16 mouse cellular contexts compared by ENCODE assay signal in the genomic region with DNA sequence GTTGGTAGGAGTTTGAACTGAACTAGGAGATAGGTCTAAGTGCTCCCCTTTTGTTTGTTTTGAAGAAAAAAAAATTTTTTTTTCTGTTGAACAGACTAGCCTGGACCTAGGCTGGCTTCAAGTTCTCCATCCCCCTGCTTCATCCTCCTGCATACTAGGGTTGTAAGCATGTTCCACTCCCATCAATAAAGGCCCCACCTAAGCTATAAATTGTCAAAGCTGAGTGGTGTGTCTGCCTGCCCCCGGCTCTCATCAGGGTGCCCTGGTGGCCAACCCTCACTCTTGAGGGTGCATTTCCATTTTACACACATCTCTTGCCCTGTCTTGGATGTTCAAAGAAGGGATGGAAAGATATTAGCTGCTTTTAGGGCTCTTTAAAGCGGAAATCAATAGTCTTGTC. TPM values are rescaled to one million over a fixed set of nuclear protein-coding genes. Genes with fewer than 3 reads are reported as not detected.
A peak's percentile ranks its signal among the peaks of the same experiment; 100 is the strongest.
DNase-seq lines count a peak whose midpoint lies in the region; ATAC-seq and TF ChIP-seq lines count a peak whose summit lies in the region.
"Had no signal": no experiment of that assay in that cellular context is flagged by ENCODE, and none has a peak within 500 bp of the region (broad histone marks: within the 10 kb centered on the region; RNA-seq: fewer than 3 reads in every experiment).

No protein-coding gene starts in this region.

- WGBS in hindbrain, embryonic 10.5 days = 44% methylated on average over 2 of the region's 2 CpGs
- 65% methylated on average over 2 of the region's 2 CpGs for WGBS in hindbrain, postnatal 0 days
- 41% methylated on average over 2 of the region's 2 CpGs for WGBS in embryonic facial prominence, embryonic 12.5 days
- WGBS in midbrain, embryonic 10.5 days = 10% methylated on average over 2 of the region's 2 CpGs
- 81% methylated on average over 2 of the region's 2 CpGs for WGBS in cerebellum, adult 2 months

- no peak overlapping the region for H3K4me2 ChIP-seq in hindbrain, postnatal 0 days (ENCODE audit: low read depth, low read length)
- H3K4me2 ChIP-seq in embryonic facial prominence, embryonic 12.5 days (replicated peaks) = no peak overlapping the region
- H3K4me2 ChIP-seq: lung, embryonic 14.5 days had no signal

- peak overlapping the region; percentile 82 for H3K27ac ChIP-seq in hindbrain, embryonic 10.5 days
- no peak overlapping the region for H3K27ac ChIP-seq in hindbrain, postnatal 0 days
- H3K27ac ChIP-seq in embryonic facial prominence, embryonic 12.5 days = peak overlapping the region; percentile 54; the same call in 1 of the 2 replicates
- H3K27ac ChIP-seq in midbrain, embryonic 10.5 days (replicated peaks) = peak overlapping the region; percentile 80
- no peak overlapping the region for H3K27ac ChIP-seq in cerebellum, adult 2 months (ENCODE audit: insufficient read depth, low read length)

- H3K27me3 ChIP-seq in hindbrain, embryonic 10.5 days (ENCODE audit: insufficient read depth, poor library complexity, severe bottlenecking) = no peaks in the 10 kb centered on the region
- H3K27me3 ChIP-seq in hindbrain, postnatal 0 days (ENCODE audit: insufficient read depth, low read length) = no peaks in the 10 kb centered on the region
- no peaks in the 10 kb centered on the region for H3K27me3 ChIP-seq in E14TG2a.4 (ENCODE audit: insufficient read depth, low read length)
- H3K27me3 ChIP-seq in embryonic facial prominence, embryonic 12.5 days = no peaks in the 10 kb centered on the region
- H3K27me3 ChIP-seq in midbrain, embryonic 10.5 days (ENCODE audit: low read depth, poor library complexity, severe bottlenecking) = no peaks in the 10 kb centered on the region
- no peaks in the 10 kb centered on the region for H3K27me3 ChIP-seq in cerebellum, adult 2 months (ENCODE audit: control insufficient read depth, insufficient read depth, low read length)

- no peaks in the 10 kb centered on the region for H3K9me3 ChIP-seq in hindbrain, embryonic 10.5 days
- H3K9me3 ChIP-seq in hindbrain, postnatal 0 days (ENCODE audit: low read length) = no peaks in the 10 kb centered on the region
- no peaks in the 10 kb centered on the region for H3K9me3 ChIP-seq in E14TG2a.4 (ENCODE audit: low read length)
- no peaks in the 10 kb centered on the region for H3K9me3 ChIP-seq in embryonic facial prominence, embryonic 12.5 days
- H3K9me3 ChIP-seq in midbrain, embryonic 10.5 days (replicated peaks) = no peaks in the 10 kb centered on the region

- TF ChIP-seq CTCF in hindbrain, postnatal 0 days (IDR thresholded peaks at IDR 0.05; ENCODE audit: low read depth) = no peak
- TF ChIP-seq CTCF in E14TG2a.4 (conservative IDR thresholded peaks at IDR 0.05; ENCODE audit: low read length) = no peak
- TF ChIP-seq CTCF in cerebellum, adult 2 months (IDR thresholded peaks at IDR 0.05; ENCODE audit: borderline replicate concordance, insufficient read depth, low read depth, low read length) = no peak

- H3K4me1 ChIP-seq in hindbrain, embryonic 10.5 days (replicated peaks) = peaks cover 72% of the 10 kb centered on the region
- peaks cover 9% of the 10 kb centered on the region; the same call in 1 of the 2 replicates for H3K4me1 ChIP-seq in hindbrain, postnatal 0 days (ENCODE audit: insufficient read depth, low read length)
- peaks cover 66% of the 10 kb centered on the region for H3K4me1 ChIP-seq in E14TG2a.4 (replicated peaks; ENCODE audit: low read depth, low read length)
- H3K4me1 ChIP-seq in embryonic facial prominence, embryonic 12.5 days = peaks cover 24% of the 10 kb centered on the region
- H3K4me1 ChIP-seq in midbrain, embryonic 10.5 days = peaks cover 80% of the 10 kb centered on the region
- H3K4me1 ChIP-seq in cerebellum, adult 2 months (ENCODE audit: control insufficient read depth, insufficient read depth, low read length) = peaks cover 36% of the 10 kb centered on the region

- TF ChIP-seq POLR2A in cerebellum, adult 2 months (IDR thresholded peaks at IDR 0.05; ENCODE audit: borderline replicate concordance, insufficient read depth, low read length) = no peak

- H3K9ac ChIP-seq in hindbrain, postnatal 0 days (replicated peaks; ENCODE audit: low read length) = no peak overlapping the region; the same call in 1 of the 2 replicates
- H3K9ac ChIP-seq in embryonic facial prominence, embryonic 12.5 days = no peak overlapping the region
- H3K9ac ChIP-seq: lung, embryonic 14.5 days had no signal

- peaks cover 61% of the 10 kb centered on the region for H3K36me3 ChIP-seq in hindbrain, embryonic 10.5 days
- H3K36me3 ChIP-seq in hindbrain, postnatal 0 days (ENCODE audit: insufficient read depth, low read length) = no peaks in the 10 kb centered on the region
- H3K36me3 ChIP-seq in E14TG2a.4 (ENCODE audit: insufficient read depth, low read length) = no peaks in the 10 kb centered on the region
- no peaks in the 10 kb centered on the region; the same call in 1 of the 2 replicates for H3K36me3 ChIP-seq in embryonic facial prominence, embryonic 12.5 days
- peaks cover 65% of the 10 kb centered on the region for H3K36me3 ChIP-seq in midbrain, embryonic 10.5 days

- no peak for DNase-seq in hindbrain, embryonic 10.5 days (ENCODE audit: low spot score)
- no peak for DNase-seq in hindbrain, postnatal 0 days (ENCODE audit: low spot score)
- no peak for DNase-seq in midbrain, embryonic 10.5 days (ENCODE audit: low spot score)
- no peak for DNase-seq in cerebellum, adult 2 months
- no peak for DNase-seq in adipocyte (ENCODE audit: low spot score)
- no peak for DNase-seq in ovary, postnatal 10 days (ENCODE audit: low spot score)
- DNase-seq: heart, adult 18-20 months; lung, embryonic 14.5 days had no signal

- no peak for ATAC-seq in hindbrain, postnatal 0 days
- no peak for ATAC-seq in embryonic facial prominence, embryonic 12.5 days (ENCODE audit: insufficient number of reproducible peaks, insufficient read depth, low FRiP score, low TSS enrichment)
- ATAC-seq: CD4-positive, CD25-positive, alpha-beta regulatory T cell, adult 4 months had no signal

- no peak overlapping the region for H3K4me3 ChIP-seq in hindbrain, embryonic 10.5 days
- no peak overlapping the region for H3K4me3 ChIP-seq in hindbrain, postnatal 0 days (ENCODE audit: low read length)
- H3K4me3 ChIP-seq in E14TG2a.4 (replicated peaks; ENCODE audit: low read length) = 0 out of 2 replicates have a peak overlapping the region, but pooled peaks have one; percentile 17
- H3K4me3 ChIP-seq in embryonic facial prominence, embryonic 12.5 days = no peak overlapping the region
- peak overlapping the region; percentile 21; the same call in 1 of the 2 replicates for H3K4me3 ChIP-seq in midbrain, embryonic 10.5 days
- H3K4me3 ChIP-seq in cerebellum, adult 2 months (replicated peaks; ENCODE audit: insufficient read depth, low read depth, low read length) = no peak overlapping the region

RNA-seq across cellular contexts. Expression of gene 4933415A04Rik, which starts 21.4 kb away (rescaled TPM):
- polyA plus RNA-seq in hindbrain, embryonic 10.5 days (2016; fragmentation: Nextera tagmentation; extraction: Ambion mirVana) = 10.4 and 12.8 TPM in 2 replicates
- 0.14 and 0.99 TPM in 2 replicates for total RNA-seq in hindbrain, postnatal 0 days (2014; rRNA removed)
- polyA plus RNA-seq in hindbrain, postnatal 0 days (2015; fragmentation: Nextera tagmentation; extraction: Ambion mirVana) = 2.6 and 2.9 TPM in 2 replicates
- polyA plus RNA-seq in embryonic facial prominence, embryonic 12.5 days (2016; fragmentation: Nextera tagmentation; extraction: Ambion mirVana) = 5.6 and 5.9 TPM in 2 replicates
- polyA plus RNA-seq in midbrain, embryonic 10.5 days (2016; fragmentation: Nextera tagmentation; extraction: Ambion mirVana) = 12.1 and 14.2 TPM in 2 replicates
- 1.5 and 1.6 TPM in 2 replicates for polyA plus RNA-seq in cerebellum, adult 2 months (2012; rRNA removed)
- total RNA-seq: liver, adult 2 months; megakaryocyte, adult 5-6 weeks had no signal
- polyA plus RNA-seq: CD4-positive, CD25-positive, alpha-beta regulatory T cell, adult 4 months; liver, adult 2 months had no signal

RNA-seq across cellular contexts. Expression of gene Fabp6, which starts 35.9 kb away (rescaled TPM):
- polyA plus RNA-seq in hindbrain, embryonic 10.5 days (2016; fragmentation: Nextera tagmentation; extraction: Ambion mirVana) = not detected in 2 replicates
- not detected in 2 replicates for total RNA-seq in hindbrain, postnatal 0 days (2014; rRNA removed)
- not detected in 2 replicates for polyA plus RNA-seq in hindbrain, postnatal 0 days (2015; fragmentation: Nextera tagmentation; extraction: Ambion mirVana)
- polyA plus RNA-seq in embryonic facial prominence, embryonic 12.5 days (2016; fragmentation: Nextera tagmentation; extraction: Ambion mirVana) = not detected in 2 replicates
- polyA plus RNA-seq in midbrain, embryonic 10.5 days (2016; fragmentation: Nextera tagmentation; extraction: Ambion mirVana) = not detected in 2 replicates
- not detected in 2 replicates for polyA plus RNA-seq in cerebellum, adult 2 months (2012; rRNA removed)
- total RNA-seq: adrenal gland, postnatal 4 days; heart, adult 18-20 months; layer of hippocampus, adult 18-20 months; left cerebral cortex, adult 18-20 months; liver, adult 2 months; megakaryocyte, adult 5-6 weeks had no signal
- polyA plus RNA-seq: CD4-positive, CD25-positive, alpha-beta regulatory T cell, adult 4 months; liver, adult 2 months; lung, embryonic 14.5 days had no signal

RNA-seq across cellular contexts. Expression of gene Ccnjl, which starts 36.8 kb away (rescaled TPM):
- 37.4 and 45.5 TPM in 2 replicates for polyA plus RNA-seq in hindbrain, embryonic 10.5 days (2016; fragmentation: Nextera tagmentation; extraction: Ambion mirVana)
- total RNA-seq in hindbrain, postnatal 0 days (2014; rRNA removed) = 2.4 and 3.5 TPM in 2 replicates
- 4.6 and 5.5 TPM in 2 replicates for polyA plus RNA-seq in hindbrain, postnatal 0 days (2015; fragmentation: Nextera tagmentation; extraction: Ambion mirVana)
- polyA plus RNA-seq in embryonic facial prominence, embryonic 12.5 days (2016; fragmentation: Nextera tagmentation; extraction: Ambion mirVana) = 22.7 and 23.6 TPM in 2 replicates
- polyA plus RNA-seq in midbrain, embryonic 10.5 days (2016; fragmentation: Nextera tagmentation; extraction: Ambion mirVana) = 40.3 and 41.3 TPM in 2 replicates
- polyA plus RNA-seq in cerebellum, adult 2 months (2012; rRNA removed) = 8.4 and 10.5 TPM in 2 replicates
- total RNA-seq: megakaryocyte, adult 5-6 weeks had no signal

Comparison
In these comparisons a context has a peak if more than half of its experiments do, and no peak if none do; other contexts are left out.
1. H3K27ac ChIP-seq: peak in hindbrain, embryonic 10.5 days (single experiment), embryonic facial prominence, embryonic 12.5 days (single experiment) and midbrain, embryonic 10.5 days (single experiment); none in hindbrain, postnatal 0 days (single experiment) and cerebellum, adult 2 months (single experiment).
2. H3K4me3 ChIP-seq: peak in E14TG2a.4 (single experiment) and midbrain, embryonic 10.5 days (single experiment); none in hindbrain, embryonic 10.5 days (single experiment), hindbrain, postnatal 0 days (single experiment), embryonic facial prominence, embryonic 12.5 days (single experiment) and cerebellum, adult 2 months (single experiment).